Mouse (Mus musculus) brain, embryonic 18.5 days (tissue): ENCODE data around the gene Dand5.

ENCODE experiments used
- DNase-seq: peaks from one replicate; pipeline ENCODE4 v3.0.0-alpha.2; 2012; ENCODE audit warnings: low read depth, low spot score

Gene Dand5

GRCm38 (mm10) chr8:84771000-84771687, 51.5 kb downstream of the Dand5 start:
- no peak for DNase-seq

GRCm38 (mm10) chr8:84770100-84770953, 52.3 kb downstream of the Dand5 start:
- no peak for DNase-seq

- no peak for DNase-seq
Measured at GRCm38 (mm10) chr8:84769324-84769723, 53.3 kb downstream of the Dand5 start.

DNA sequence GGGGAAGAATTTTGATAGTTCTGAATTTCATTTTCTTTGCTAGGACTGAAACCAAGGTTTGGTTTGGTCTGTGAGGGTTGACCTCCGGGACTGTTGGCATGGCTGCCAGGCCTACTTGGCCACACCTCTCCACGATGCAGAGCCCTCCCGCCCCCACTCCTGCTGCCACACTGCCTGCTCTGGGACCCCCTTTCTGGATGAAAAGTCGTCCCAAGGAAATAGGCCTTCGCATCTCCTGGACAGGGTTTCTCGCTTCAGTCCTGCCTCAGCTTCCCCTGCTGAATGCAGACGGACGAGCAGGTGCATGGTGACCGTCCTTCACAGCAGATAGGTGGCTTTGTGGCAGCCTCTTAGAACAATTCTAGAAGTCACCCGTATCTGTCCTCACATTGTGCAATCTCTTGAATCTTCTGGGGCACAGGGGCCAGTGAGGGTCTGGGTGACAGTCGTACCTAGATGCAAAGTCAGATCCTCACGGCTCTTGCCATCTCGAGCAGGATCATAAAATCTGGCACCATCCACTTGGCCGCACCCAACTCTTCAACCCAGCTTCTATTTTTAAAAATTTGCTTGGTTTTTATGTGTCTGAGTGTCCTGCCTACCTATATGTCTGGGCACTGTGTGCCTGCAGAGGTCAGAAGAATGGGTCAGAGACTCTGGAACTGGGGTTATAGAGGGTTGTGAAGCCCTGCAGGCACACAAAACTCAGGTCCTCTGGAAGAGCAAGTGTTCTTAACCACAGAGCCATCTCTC, 54.1 kb downstream of the Dand5 start:
- no peak for DNase-seq

DNA sequence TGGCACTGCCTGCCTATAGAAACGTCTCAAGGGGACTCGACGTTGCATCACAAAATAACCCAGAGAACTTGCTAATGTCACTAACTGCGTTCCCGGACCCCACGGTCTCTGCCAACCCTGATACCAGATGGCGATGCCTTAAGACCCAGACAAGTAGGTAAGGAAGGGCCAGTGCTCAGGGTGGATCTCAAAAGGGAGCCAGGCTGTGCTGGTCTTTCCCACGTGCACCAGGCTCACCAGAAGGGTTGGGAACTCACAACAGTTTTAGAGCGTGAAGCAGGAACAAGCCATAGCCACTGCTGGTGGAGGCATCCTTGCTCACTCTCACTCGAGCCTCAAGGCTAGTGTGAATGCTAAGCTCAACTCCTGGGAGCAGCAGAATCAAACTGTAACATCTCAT, 55.4 kb downstream of the Dand5 start:
- DNase-seq, result no peak

- DNase-seq, result no peak
Measured at GRCm38 (mm10) chr8:84766422-84766821, 56.2 kb downstream of the Dand5 start.

DNA sequence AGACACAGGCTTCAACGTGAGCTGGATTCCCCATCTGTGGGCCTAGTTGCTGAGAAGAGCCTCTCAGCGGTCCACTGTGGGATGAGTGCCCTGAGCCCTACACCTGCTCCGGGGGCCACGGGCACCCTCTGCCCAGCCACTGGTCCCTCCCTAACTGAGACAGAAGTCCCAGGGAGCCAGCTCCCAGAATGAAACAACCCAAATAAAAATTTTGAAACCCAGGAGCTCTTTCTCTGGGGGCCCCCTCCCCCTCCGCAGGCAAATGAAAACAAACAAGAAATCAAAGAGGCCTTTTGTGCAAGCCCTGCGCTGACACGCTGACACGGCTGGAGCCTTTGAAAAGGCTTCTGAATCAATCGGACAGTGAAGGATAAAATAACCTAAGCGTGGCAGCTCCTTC, 57.0 kb downstream of the Dand5 start:
- DNase-seq, result no peak
